Mouse (Mus musculus): ENCODE measurements at regions not wholly inside any gene's neighbourhood (a gene's known extent, or its start where the extent isn't known, plus 50 kb on each side); places are given as distances from the start of the nearest gene placed in this dataset.

DNA sequence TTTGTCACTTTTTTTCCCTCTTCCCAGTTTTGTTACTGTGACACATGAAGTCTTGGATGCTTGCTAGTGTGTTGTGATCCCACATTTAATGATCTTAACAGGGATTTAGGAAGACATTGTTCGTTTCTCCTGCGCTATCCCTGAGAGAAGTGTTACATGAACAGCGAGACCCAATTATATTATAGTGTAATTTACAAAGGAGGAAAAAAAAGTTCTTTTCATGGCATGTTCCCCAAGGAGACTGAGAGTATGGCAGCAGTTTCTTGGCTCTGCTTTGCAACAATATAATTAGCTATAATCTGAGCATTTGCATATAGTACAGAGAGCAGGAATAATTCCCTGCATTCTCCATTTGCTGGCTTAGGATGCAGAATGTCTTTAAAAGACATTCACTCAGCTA is 168.6 kb downstream of the Insc start:
- no peak for DNase-seq (ENCODE audit: low read depth, low spot score)

DNA sequence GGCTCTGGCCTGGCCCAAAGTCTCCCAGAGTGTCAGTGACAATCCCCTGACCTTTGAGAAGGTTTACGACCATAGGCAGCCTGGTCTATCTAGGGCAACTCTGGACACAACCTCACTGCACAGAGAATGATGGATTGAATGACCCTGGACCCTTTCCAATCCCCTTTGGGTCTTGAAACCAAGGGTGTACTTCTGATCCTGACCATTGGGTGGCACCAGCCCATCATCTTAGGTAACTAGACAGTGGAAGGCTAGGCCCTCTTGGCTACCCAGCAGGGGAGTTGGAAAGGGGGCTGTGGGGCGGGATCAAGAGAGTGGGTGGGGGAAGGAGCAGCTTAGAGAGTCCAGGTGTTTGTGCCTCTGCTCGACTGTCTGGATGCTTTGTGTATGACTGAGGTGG is 178.7 kb downstream of the Insc start:
- peak; percentile 47 for DNase-seq (ENCODE audit: low read depth, low spot score)

DNA sequence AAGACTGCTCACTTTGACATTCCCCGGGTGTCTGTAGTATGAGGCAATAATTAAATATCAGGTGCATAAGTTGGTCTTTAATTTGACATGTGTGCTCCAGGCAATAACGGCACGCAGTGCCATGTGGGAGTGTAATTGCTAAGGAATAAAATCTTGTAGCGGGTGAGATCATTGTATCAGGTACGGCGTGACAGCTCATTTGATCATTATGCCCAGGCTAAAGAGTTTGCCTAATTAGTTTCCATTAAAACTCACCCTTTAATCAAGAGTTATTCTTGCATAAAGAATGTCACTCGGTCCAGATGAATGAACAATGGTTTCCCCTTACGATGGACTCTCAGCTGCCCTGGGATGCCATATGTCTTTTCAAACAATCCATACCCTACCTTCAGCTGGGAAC is 190.4 kb downstream of the Insc start:
- no peak for DNase-seq (ENCODE audit: low read depth, low spot score)

DNA sequence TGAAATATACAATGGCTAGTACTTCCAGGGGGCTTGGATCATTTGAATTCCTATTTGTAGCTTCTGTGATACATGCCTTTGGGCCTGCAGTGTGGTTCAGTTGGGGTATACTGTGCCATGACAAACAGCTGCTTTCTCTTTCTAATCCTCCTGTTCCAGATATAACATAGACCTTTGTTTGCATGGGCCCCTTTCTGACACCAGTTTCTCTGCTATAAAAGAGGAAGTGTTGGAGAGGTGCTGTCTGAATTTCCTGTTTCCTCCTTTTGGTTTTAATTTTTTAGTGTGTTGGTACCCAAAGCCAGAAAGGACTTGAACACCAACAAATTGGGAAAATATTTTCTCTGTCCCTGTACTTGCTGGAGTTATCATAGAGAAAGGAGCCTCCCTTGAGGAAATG is 207.3 kb downstream of the Insc start:
- no peak for DNase-seq (ENCODE audit: low read depth, low spot score)

DNA sequence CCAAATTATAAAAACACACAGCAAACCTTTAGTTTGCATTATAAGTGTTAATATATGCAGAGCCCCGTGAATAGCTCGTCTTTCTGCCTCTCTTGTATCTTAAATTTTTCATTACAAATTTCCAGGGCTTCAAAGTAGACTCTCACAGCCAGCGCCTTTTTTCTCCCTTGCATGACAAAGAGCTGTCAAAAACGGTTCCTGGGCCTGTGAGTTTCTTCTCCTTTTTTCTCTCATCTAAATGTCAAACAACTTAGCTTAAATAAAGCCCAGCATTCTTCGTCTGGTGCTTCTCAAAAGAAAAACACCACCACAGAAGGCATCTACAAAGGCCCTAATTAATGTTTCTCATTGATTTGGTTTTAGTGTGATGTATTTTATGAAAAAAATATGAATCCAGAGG is 219.7 kb downstream of the Insc start:
- no peak for DNase-seq (ENCODE audit: low read depth, low spot score)

DNA sequence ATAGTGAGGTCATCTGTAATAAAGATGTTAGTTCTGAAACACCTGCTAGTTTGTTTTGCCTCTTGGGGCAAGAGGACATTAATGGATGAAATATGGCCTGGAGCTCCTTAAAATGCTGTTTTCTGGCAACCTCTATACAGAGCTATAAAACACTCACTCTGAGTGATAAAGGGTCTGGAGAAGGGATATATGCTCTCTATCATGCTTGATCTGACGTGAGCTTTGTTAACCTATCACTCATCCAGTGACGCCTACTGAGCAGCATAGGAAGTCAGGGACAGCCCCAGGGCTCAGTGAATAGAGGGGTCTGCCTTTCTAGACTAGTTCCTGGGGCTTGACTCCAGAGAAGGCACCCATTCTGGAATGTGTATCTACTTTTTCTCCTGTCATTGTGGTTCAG is 222.4 kb downstream of the Insc start:
- no peak for DNase-seq (ENCODE audit: low read depth, low spot score)

DNA sequence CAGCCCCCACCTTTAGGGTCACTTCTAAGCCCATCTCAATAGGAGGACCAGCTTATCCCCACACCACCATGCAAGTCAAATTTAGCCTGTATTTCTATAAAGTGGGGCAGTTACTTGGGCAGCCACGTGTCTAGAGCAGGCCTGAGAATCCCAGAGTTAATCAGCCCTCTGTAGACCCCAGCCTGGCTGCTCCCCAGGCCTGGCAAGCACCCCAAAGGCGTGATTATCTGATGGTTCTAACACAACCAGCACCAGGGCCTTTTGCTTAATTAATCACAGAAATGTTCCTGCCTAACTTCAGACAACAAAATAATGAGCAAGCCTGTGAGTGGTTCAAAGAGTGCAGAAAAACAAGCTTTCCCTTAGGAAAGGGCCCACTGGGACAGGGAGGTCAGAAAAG is 243.0 kb downstream of the Insc start:
- DNase-seq (ENCODE audit: low read depth, low spot score): no peak

DNA sequence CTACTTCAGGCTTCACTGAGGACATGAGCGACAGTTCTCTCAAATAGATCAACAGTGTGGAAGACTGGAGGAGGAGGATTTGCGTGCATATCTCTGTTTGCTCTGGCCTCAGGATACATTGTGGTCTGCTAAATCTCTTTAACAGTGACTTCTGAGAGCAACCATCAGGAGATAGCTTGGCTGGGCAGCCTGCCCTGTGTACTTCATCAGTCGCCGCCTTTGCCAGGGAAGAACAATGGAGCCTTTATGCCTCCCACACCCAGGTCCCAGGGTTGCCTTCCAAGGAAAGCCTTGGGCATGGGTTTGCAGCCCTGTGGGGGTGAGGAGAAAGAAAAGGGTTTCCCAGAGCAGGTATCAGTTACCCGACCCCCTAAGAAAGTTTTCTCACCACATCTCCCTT is 247.8 kb downstream of the Insc start:
- no peak for DNase-seq (ENCODE audit: low read depth, low spot score)

DNA sequence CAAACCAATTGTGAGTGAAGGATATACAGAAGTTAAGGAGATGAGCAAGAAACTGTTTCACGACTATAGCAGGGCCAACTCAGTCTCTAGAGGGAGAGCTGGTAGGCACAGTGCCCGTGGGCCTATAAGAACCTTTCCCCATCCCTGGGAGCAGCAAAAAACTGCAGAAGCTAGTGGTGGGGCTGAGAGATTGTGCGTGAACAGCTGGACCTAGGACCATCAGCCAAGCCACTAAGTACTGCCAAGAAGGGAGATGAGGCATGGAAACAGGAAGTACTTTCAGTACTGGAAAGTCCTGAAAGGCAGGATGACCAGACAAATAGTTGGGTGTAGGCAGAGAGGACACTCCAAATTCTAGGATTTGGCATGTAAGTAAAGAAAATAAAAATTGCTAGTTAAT is 248.9 kb downstream of the Insc start:
- no peak for DNase-seq (ENCODE audit: low read depth, low spot score)

DNA sequence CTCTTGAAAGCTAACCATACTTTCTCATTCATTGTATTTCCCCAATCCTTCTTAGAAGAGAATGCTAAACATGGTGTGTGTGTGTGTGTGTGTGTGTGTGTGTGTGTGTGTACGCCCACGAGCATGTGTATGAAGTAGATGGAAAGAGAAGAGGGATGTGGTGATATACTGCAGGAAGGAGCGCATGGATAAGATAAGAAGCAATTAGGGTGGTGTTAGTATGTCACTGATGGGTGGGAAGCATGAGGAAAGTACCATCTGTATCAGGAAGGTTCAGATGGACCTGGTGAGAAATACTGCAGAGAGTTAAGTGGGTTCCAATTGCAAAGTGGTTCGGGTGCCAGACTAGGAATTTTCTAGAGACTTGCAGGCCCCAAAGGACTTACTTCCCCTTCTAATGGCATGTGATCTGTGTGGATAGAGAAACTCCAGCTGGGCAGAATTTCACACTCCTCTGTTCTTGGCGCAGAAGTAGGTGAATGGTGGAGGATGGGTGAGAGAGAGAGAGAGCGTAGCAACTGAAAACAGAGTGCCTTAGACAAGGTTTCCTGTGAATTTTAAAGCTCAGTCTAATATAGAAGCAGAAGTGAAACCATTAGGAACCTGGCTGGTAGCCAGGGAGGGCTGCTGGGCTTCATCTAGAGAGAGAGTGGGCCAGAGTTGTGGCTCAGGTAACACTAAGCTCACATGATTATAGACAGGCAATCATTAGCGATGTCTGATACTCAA is 257.5 kb downstream of the Insc start:
- DNase-seq (ENCODE audit: low read depth, low spot score): no peak

DNA sequence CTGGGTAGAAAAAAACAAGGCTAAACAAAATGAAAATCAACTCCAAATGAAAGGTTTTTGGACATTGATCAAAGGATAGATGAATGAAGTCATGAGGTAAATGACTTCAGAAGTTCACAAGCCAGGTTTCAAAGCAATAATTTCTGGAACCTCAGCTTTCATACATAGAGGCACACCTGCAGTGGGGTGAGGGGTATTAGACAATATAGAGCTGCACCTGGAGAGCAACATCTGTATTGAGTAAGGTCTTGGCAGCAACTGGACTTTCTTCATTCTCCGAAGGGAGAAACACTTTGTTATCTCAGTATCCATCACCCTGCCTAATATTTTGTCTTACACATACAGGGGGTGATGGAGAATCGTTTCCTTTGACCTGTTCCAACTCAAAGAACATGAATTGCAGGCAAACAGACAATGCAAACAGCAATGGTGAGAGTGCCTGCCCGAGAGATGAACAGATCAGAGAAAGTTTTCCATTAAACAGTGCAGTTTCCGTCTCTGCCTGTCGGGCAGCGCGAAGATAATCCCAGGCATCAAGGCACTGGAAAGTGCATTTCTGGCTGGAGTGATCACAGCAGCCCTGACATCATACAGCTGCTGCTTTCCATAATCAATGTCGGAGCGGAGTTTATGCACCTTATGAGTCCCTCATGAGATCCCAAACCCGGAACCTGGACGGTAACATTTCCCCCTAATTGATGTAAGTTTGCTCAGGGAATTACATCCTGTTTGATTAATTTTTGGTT is 270.9 kb downstream of the Insc start:
- DNase-seq (ENCODE audit: low read depth, low spot score): no peak

DNA sequence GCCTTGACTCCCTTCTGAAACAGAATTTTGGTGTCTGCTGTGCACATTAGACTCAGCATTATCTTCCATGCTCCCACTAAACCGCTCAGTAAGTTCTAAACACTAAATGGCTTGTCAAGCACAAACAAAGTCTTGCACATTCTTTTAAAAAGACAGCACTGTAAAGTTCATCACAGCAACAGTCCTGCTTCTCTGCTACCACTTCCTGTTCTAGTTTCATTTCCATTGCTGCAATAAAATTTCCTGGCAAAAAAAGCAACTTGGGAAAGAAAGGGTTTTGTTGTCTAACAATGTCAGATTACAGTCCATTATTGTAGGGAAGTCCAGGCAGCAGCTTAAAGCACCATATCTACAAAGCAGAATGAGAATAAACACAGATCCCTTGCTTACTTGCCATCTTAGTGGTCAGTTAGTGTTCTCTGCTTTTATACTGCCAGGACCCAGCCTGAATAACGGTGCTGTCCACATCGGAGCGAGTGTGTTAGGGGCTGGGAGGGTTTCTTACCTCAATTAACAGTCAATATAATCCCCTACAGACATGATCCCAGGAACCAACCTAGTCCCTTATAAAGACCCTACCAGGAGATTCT is 276.0 kb downstream of the Insc start:
- DNase-seq (ENCODE audit: low read depth, low spot score): no peak

DNA sequence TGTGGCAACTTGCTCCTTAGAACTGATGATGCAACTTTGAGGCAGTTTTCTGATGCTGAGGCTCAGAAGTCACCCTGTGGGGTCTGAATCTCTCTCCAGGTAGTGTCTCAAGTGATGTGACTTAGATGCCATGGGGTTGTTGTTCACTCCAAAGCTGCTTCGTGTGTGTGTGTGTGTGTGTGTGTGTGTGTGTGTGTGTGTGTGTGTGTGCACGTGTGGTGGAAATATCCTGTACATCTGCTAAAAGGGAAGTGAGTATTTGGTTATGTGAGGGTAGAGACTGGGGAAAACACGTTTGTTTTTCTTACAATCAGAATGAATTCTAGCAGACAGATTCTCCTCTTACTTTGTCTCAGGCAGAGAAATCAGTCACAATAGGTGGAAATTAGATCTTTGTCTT is 276.5 kb downstream of the Insc start:
- DNase-seq (ENCODE audit: low read depth, low spot score): no peak

DNA sequence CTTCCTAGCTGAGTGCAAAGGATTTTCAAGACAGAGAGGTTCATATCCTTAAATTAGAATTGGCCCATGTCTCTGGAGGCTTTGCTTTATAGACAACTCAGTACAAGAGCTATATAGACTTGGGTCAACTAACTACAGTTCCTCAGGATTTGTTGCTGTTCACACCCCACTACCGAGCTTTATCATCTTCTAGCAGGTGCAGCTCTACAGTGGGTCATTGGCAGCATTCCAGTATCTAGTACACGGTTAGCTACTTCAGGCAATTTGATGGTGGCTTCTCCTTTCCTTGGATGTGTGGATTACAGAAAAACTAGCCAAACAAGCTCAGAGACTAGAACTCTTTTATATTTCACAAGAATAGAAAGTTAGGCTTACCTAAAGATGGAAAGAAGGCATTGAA is 282.3 kb downstream of the Insc start:
- no peak for DNase-seq (ENCODE audit: low read depth, low spot score)

DNA sequence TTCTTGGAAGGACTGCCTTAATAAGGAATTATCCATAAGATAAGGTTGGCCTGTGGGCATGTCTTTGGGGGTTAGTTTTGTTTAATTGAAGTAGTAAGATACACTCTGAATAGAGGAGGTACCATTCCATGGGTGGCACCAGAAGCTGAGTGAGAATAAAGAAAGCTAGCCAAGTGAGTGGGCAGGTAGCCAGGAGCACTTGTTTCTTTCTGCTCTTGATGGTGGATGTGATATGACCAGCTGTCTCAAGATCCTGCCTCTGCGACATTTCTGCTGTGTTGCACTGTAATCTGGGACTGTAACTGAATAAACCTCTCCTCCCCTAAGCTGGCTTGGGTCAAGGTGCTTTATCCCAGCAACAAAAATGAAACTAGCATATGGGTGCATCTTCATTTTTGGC is 284.2 kb downstream of the Insc start:
- DNase-seq (ENCODE audit: low read depth, low spot score): no peak

DNA sequence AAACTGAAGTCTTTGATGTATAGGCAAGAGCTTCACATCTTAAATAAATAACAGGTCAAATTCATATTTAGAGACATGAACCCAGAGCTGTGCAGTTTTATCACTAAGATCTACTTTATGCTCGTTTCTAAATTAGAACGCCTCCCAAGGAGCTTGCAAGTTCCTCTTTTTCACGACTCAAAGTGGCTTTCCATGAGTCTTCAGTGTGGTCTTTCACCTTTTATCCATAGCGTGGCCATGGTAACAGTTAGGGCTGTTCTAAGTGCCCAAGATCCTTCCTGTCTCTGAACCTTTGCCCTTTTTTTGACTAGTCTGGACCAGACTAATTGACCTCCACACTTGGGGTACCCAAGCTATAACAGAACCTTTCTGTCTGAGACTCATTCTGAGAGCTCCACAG is 290.5 kb downstream of the Insc start:
- no peak for DNase-seq (ENCODE audit: low read depth, low spot score)

DNA sequence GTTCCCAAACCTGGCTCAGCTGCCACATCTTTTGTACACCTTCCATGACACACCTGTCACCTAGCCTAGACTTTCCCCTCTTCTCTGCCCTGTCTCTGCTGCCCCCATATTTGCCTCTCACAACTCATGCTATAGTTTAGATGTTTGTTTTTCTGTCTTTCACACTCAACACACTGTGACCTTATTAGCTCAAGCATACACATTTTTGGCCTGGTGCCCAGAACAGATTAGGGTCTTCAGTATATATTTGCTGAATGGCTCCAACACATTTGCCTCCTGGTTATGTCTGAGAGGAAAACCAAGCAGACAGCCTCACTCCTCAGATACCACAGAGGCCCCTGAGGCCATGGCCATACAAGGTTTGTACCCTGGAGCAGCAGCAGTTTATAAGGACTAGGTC is 312.0 kb downstream of the Insc start:
- DNase-seq (ENCODE audit: low read depth, low spot score): no peak

DNA sequence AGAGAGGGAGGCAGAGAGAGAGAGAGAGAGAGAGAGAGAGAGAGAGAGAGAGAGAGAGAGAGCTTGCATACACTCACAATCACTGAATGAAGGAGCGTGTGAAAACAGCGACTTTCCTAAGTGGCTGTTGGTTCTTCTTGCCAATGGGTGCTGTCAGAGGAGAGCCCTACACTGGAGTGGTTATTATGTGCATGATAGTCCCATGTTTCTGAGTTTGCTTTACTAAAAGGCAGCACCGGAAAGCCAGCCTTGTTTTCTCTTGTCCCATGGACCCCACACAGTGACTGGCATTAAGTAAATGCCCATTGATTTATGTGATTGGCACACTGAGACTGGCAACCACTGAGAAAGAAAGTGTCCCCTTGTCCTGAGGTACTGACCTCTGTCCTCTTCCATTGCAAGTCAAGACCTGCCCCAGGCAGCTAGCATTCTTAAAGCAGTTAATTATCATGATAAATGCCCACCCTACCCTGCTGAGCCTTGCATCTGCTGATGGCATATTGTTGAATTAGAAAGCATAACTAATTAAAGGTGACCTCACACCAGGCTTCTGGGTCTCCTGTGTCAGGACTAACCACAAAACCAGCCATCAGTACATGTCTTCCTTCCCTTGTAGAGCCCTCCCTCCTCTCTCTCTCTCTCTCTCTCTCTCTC is 313.6 kb downstream of the Insc start:
- DNase-seq (ENCODE audit: low read depth, low spot score): no peak

DNA sequence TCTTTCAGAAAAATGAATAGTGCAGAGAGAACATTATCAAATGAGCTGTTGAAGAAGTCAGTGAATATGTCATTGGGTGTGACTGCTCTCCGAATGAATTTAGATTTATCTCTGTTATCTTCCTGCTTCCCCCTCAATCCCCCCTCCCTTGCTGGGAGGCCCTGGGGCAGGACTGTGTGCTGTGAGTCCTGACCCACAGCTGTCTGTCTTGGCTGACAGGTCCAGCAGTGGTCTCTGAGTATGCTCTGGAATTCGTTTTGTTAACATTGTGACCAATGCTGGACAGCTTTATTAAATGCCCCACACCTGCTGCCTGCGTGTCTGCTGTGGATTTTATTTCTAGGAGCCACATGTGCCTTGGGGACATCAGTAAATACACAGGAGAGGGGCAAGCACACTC is 314.2 kb downstream of the Insc start:
- no peak for DNase-seq (ENCODE audit: low read depth, low spot score)

DNA sequence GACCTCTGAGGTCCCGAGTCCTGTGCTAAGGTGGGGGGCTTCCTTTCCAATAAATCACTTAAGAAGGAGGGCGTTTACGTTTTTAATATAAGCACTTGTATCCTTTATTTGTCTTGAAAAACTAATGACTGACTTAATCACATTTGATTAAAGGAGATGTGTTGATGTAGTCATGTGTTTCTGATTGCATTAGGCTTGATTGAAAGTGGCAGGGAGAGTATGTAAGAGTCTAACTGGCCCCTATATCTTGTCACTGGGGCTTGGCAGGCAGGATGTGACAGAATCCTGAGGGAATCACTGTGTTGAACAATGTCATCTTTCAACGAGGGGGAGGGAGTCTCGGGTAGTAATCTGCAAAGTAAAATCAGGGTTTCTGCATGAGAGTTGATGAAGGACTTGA is 316.7 kb downstream of the Insc start:
- no peak for DNase-seq (ENCODE audit: low read depth, low spot score)

DNA sequence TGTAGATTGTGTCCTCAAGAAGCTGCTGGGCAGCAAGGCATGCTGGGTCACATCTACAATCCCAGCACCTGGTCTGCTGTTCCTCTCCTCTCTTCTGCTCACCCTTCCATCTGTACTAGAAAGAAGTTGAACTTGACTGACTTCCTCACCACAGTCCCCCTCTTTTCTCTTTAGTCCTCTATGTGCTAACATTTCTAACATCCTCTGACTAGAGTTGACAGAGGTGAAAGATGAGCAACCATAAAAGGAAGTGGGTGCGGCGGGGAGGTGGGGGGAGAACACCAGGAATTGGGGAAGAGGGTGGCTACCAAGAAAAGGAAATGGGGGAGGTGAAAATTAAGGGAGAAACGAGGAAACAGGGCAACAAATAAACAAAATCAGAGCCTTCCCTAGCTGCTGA is 319.3 kb downstream of the Insc start:
- no peak for DNase-seq (ENCODE audit: low read depth, low spot score)

DNA sequence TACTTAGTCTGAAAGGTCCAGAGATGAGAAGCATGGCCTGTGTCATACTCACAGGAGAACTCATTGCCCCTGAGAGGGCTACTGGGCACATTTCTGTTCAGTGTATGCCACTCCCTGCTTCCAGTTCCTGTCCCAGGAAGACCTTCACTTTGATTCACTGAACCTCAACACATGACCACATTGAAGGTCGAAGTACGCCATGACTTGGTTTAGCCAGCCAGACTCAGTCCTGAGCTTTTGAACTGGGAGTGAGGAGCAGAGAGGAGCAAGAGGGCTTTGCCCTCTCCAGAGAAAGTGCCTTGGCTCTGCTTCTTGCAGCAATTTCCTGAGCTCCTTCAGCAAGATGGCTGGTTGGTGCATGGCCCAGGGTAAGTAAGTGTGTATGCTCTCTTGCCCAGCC is 324.1 kb downstream of the Insc start:
- no peak for DNase-seq (ENCODE audit: low read depth, low spot score)

DNA sequence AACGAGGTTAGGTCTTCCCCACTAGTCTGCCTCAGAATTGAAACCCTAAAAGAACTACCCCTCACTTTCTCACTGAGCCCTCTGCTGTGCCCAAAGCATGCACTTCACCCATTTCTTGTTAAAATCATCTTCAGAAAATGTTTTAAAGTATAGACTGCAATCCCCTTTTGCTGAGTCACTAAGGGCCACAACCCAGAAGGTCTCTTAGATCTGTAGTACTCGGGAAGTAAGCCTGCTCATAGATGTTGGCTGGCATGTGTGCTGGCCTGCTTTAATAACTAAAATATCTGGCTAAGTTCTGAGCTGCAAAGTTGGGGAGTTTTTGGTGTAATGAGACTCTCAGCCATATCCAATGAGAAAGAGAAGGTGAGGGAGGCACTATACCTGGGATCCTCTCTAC is 329.9 kb downstream of the Insc start:
- no peak for DNase-seq (ENCODE audit: low read depth, low spot score)

Measured in WW6 (cell line).